Mouse (Mus musculus): Measurements from ENCODE around the gene Olfr901.
"Not testable (repeated sequence)": the region's sequence is repeated elsewhere in the genome, so short reads cannot be mapped to it uniquely, and the experiment has no call there.

Gene Olfr901

DNA sequence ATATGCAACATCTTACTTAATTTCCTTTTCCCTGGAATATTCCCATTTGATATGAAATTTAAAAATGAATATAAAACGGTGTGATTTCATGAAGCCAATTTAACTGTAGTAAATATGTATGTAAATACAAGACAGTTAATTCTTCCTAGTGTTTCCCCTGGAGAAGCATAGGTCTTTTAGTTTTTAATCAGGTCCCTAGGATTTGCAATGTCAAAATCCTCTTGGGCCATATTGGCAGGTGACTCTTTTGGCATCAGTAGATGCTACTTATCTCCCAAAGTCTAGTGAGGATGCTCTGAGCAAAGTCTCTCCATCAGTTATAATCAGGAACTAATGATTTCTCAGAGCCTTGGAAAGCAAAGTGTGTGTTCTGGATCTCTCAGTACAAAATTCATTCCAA, at the start of gene Olfr901:
Gene Olfr901, plus strand, starts transcription at position 301 of the 400 bp plus-strand sequence.
- DNase-seq, result no peak

DNA sequence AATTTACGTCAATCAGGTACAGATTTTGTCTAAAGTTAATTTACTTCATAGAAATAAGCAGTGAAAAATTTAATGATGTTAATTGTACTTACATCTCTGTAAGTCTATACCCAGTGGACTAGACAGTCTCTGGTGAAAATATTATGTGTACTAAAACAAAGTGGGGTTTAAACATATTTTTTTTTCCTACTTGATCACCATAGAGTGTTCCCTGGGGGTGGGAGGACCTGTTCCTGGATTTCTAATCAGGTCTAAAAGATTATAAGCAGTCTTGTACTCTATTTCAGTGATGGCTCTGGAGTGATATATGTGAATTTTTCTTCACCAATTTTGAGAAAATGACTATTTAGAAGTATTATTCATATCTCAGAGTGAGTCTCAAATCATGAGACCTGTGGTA, 27.9 kb upstream of the Olfr901 start, which contains the start of gene Olfr147:
Gene Olfr147, plus strand, starts transcription at position 301 of the 400 bp plus-strand sequence.
- DNase-seq, result no peak

DNA sequence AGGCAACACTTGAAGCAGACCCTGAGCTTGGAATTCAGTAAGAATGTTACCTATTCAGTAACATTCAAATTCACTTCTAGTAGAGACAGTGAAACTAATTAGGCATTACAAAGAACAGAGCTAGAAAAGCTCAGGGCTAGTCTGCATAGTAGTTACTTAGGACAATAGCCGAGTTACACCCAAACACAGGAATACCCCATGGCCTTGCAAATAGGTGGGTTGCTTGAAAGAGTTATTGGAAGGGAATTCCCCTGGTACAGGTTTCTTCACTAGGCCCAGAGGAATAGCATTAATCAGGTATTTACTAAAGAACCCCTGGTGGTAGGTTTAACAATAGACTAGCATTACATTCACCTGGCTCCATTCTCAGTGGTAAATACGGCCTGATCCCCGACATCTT, 21.8 kb upstream of the Olfr901 start:
- not testable (repeated sequence) for DNase-seq

DNA sequence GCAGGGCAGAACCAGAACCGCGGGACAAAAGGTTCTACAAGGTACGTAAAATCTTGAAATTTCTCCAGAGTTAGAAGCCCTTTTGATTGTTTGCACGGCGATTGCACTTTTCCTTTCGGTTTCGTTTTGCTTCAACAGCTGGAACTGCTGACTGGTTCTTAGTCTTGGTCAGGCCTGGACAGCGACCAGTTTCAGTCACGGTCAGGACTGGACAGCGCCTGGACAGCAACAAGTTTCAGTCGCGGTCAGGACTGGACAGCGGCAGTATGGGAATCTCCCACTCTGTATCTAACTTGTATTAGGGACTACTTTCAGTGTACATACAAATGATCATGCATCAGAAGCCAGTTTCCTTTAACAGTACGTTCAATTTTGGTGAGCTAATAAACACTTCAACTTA, 15.8 kb upstream of the Olfr901 start:
- not testable (repeated sequence) for DNase-seq

DNA sequence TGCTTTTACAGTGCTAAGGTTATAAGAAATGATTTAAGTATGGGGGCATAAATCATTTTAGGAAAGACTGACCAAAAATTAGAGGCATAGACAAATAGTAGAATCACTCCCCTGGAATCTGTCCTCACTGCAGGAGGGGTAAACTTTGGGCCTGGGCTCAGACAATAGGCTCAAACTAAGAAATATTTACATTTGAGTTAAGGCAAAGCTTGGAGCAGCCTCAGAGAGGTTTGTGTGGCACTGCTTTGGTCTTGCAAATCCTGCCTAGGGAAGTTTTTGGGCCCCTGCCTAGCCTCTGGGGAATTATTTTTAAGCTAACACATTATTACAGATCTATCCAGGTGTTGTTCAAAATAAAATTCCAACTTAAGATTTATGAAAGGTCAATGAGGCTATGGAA, 5.5 kb upstream of the Olfr901 start:
- DNase-seq, result no peak

DNA sequence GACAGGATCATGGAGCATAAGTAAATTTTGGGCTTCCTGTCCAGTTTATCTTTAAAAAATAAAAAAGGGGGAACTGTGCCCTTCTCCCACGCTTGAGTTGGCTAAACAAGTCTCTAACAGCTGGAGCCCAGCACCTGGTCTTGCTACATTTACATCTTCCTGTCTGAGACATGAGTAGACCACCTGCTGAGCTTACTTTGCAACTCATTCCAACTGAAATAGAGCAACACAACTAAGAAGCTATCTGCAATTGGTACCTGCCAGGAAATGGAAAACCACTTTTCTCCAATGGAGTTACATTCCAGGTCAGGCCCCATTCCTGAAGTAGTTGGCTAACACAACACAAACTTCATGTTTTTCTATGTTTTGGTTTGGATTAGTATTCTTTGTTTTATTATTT, 2.2 kb upstream of the Olfr901 start:
- DNase-seq, result no peak

DNA sequence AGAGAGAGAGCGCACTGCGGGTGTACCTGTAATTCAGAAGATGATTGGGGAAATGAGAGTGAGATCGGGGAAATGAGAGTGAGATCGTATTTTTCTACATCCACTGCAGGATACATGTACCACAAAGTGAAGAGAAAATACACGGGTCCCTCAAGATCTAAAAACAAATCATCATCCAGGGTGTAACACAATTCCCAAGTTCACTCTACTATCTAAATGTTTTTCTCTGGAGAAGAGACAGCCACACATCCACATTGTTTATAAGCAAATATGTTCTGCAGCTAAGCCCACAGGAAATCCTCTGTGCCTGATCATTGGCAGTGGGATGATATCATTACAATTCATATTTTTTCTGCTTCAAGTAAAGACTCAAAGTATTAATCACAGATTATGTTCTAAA, 18.1 kb downstream of the Olfr901 start, which contains the start of gene Olfr902:
Gene Olfr902, plus strand, starts transcription at position 301 of the 400 bp plus-strand sequence.
- DNase-seq, result no peak

DNA sequence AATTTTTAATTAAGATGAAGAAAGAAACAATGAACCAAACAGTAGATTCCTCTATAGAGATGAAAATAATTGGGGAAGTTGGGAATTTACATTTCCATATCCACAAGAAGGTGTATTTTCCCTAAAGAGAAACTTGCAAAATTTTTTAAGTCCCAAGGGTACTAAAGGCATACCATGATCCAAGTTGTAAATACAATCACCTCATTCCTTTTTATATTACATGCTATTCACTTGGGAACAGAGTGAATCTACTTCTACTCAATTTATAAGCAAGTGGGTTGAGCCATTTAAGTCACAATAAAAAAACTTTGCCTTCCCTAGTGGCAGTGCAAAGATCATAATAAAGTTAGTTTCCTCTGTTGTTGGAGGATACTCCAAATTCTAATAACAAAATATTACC, 33.6 kb downstream of the Olfr901 start, which contains the start of gene Olfr904:
Gene Olfr904, plus strand, starts transcription at position 301 of the 400 bp plus-strand sequence.
- DNase-seq, result no peak

DNA sequence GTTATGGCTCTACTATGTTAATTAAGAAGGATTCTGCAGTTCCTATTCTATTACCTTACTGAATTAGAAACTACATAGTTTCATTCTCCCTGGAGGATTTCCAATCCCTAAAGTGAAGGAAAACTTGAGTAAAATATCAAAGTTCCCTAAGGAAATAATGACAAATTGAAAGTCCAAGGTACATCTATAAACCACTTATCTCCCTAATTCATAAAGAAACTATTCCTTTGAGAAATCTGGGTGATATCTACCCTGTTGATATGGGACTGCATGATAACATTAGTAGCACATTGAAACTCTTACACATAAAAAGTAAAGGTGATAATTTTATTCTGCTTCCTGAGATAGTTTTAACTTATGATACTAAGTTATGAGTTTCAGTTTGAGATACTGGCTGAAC, 41.6 kb downstream of the Olfr901 start, which contains the start of gene Olfr905:
Gene Olfr905, plus strand, starts transcription at position 301 of the 400 bp plus-strand sequence.
- no peak for DNase-seq
